Mouse (Mus musculus) embryonic fibroblast, embryonic 13.5 days (primary cell): ENCODE data around the gene Apc2.

Source experiments
- CTCF ChIP-seq: IDR thresholded peaks from 2 replicates; pipeline ENCODE4 v1.5.1; 2011; ENCODE audit warnings: mild to moderate bottlenecking, control low read depth, low read length, moderate library complexity, borderline replicate concordance; ENCODE audit not compliant: insufficient read depth
- POLR2A ChIP-seq: IDR thresholded peaks from 2 replicates; pipeline ENCODE4 v1.6.1; 2011; ENCODE audit warnings: low read depth, mild to moderate bottlenecking, control low read depth, low read length, moderate library complexity

DNA sequence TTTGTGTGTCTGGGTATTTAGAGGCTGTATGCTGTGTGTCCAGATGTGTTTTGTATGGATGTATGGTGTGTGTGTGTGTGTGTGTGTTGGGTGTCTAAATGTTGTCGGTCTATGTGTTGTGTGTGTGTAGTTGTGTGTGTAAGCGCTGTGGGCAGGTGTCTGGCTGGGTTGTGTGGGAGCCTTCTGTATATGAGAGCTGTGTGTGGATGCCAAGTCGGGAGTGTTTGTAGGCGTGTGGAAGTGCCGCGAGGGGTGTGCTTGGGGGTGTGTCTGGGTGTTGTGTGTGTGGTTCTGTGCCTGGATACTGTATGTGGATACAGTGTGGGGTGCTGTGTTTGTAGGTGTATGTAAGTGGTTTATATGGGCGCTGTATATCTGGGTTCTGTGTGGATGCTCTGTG is 61.6 kb downstream of the Apc2 start:
- no peak for TF ChIP-seq CTCF
- no peak for TF ChIP-seq POLR2A
